Mouse (Mus musculus) B cell, adult 62 days (primary cell): ENCODE measurements around the gene Pax1. TPM values are rescaled to one million over a fixed set of nuclear protein-coding genes. Genes with fewer than 3 reads are reported as not detected.

ENCODE experiments used
- total RNA-seq: library from RNA; stranded (reverse); gene quantifications from 4 replicates; pipeline ENCODE4 v1.2.4, GENCODE M21; 2023

The Pax1 gene
- total RNA-seq: not detected in 4 replicates

GRCm38 (mm10) chr2:147361581-147361980 is at the start of gene Pax1:
Pax1 (plus strand) TSS chr2:147361925.

Other genes starting within 250 kb of the Pax1 start
- gene Nkx2-2, start 167.7 kb upstream of the Pax1 start, total RNA-seq: not detected in 4 replicates